Mouse (Mus musculus): ENCODE results near the gene Ninj2. TPM values are rescaled to one million over a fixed set of nuclear protein-coding genes. Genes with fewer than 3 reads are reported as not detected.

Gene Ninj2
- polyA plus RNA-seq, 1 experiment from 2014 or later, result not detected

DNA sequence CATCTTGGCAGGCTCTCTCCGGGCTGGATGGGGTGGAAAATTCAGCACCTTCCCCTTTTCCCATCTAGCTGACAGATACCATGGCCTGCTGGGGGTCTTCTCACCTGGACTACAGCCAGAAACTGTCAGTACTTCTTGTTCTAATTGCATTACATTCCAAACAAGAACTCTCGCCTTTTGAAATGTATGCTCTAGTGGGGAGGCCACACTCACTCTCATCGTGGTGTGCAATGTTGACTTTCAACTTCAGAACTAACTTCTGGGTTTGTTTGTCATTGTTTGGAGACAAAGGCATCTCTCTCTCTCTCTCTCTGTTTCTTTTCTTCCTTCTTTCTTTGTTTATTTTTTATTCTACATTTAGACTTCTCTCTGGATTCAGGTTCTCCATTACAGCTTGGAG is 93.4 kb downstream of the Ninj2 start:
- H3K4me3 ChIP-seq (ENCODE audit: inconsistent target), result no peak overlapping the region
- 71% methylated on average over 3 of the region's 3 CpGs for WGBS (ENCODE audit: missing documents)
- H3K27ac ChIP-seq, result no peak overlapping the region
- H3K79me2 ChIP-seq (ENCODE audit: inconsistent target), result no peaks in the 10 kb centered on the region
- no peaks in the 10 kb centered on the region for H3K36me3 ChIP-seq (ENCODE audit: inconsistent target)

DNA sequence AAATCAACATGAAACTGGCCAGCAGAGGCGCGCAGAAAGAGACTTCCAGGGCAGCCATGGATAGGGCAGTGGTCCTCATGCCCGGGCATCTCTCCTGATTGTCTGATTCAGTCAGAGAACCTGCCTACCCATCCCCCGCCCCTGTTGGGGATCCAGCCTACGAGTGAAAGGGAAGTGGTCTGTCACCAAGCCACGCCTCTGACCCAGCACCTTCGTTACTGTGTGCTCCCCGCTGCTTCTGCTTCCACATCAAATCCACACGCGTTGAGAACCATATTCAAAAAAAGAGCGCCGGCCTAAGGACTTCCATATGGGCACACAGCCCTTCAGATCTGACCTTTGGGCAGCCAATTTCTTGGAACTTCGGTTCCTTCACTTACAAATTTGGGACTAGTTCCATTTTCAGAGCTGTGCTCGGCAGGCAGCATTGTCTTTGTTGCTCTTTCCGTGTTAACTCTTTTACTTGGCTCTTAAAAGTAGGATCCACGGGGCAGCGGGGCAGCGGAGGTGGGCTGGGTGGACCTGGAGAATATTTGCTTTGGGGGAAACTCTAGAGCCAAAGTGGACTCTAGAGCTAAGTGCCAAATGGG is 94.5 kb downstream of the Ninj2 start:
- H3K36me3 ChIP-seq (ENCODE audit: inconsistent target), result no peaks in the 10 kb centered on the region
- WGBS (ENCODE audit: missing documents), result 6% methylated on average over 18 of the region's 18 CpGs
- H3K4me3 ChIP-seq (ENCODE audit: inconsistent target), result no peak overlapping the region
- peak overlapping the region; percentile 95 for H3K27ac ChIP-seq
- no peaks in the 10 kb centered on the region for H3K79me2 ChIP-seq (ENCODE audit: inconsistent target)

DNA sequence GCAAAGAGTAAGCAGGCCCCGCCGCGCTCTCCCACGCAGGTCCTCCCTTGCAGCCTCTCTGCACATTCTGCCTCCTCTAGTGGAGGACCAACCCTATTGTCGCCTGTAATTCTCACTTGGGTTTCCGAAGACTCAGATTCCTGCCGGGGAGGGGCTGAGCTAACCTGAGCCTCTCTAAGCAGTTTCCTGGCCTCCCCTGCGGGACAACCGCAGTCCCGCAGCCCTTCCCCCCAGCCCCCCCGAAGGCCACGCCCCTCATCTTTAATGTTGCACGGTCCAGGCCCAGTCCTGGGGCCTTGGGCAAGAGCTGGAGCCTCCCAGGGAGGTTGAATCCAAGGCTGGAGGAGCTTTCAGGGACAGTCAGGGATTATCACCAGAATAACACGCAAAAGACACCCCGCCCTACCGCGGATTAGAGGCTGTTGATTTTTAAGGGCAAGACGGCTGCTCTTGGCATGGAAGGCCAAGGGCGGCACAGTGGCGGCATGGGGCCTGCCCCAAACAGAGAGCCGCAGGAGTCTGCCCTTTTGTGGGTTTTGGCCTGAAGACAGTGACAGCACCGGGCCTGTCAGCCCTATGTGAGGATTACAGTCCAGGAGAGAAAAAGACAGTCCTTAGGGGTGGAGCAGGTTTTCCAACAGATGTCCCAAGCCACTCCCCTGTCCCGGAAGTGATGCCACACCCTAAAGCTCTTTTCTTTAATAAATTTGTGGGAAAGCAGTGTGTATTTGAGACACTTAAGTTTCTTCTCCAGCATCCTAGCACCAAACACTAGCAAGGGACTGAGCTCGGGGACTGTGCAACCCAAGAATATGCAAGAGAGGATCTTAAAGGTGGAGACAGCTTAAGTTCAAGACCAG is 95.5 kb downstream of the Ninj2 start:
- H3K27ac ChIP-seq, result peak overlapping the region; percentile 95
- 48% methylated on average over 24 of the region's 24 CpGs for WGBS (ENCODE audit: missing documents)
- no peaks in the 10 kb centered on the region for H3K36me3 ChIP-seq (ENCODE audit: inconsistent target)
- H3K79me2 ChIP-seq (ENCODE audit: inconsistent target), result no peaks in the 10 kb centered on the region
- no peak overlapping the region for H3K4me3 ChIP-seq (ENCODE audit: inconsistent target)

DNA sequence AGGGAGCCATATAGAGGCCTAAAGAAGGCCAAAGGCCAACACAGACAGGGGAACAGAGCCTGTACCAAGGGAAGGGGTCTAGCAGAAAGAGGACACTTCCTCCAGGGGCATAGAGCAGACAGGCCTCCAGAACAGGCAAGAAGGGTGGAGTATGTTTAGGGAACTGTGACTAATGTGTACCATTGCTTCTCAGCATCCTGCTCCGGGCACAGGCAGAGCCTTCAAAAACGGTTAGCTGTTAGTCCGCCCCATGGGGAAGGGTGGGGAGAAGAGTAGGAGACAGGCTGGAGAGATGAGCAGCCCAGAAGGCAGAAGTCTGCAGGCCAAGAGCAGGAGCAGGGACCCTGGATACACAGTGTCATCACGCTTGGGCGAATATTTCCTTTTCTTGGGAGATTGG is 96.1 kb downstream of the Ninj2 start:
- no peaks in the 10 kb centered on the region for H3K79me2 ChIP-seq (ENCODE audit: inconsistent target)
- H3K4me3 ChIP-seq (ENCODE audit: inconsistent target), result no peak overlapping the region
- 68% methylated on average over 5 of the region's 5 CpGs for WGBS (ENCODE audit: missing documents)
- H3K27ac ChIP-seq, result peak overlapping the region; percentile 95
- no peaks in the 10 kb centered on the region for H3K36me3 ChIP-seq (ENCODE audit: inconsistent target)

- Histone ChIP-seq H3K4me3 (ENCODE audit: inconsistent target) (no peak overlapping the region), H3K27ac (peak overlapping the region; percentile 95), H3K36me3 (ENCODE audit: inconsistent target) (no peaks in the 10 kb centered on the region), H3K79me2 (ENCODE audit: inconsistent target) (no peaks in the 10 kb centered on the region)
- 48% methylated on average over 4 of the region's 4 CpGs for WGBS (ENCODE audit: missing documents)
Measured at GRCm38 (mm10) chr6:120190365-120190764, 97.2 kb downstream of the Ninj2 start.

- WGBS (ENCODE audit: missing documents), result 63% methylated on average over 4 of the region's 4 CpGs
- Histone ChIP-seq H3K4me3 (ENCODE audit: inconsistent target) (no peak overlapping the region), H3K27ac (peak overlapping the region; percentile 95), H3K79me2 (ENCODE audit: inconsistent target) (no peaks in the 10 kb centered on the region), H3K36me3 (ENCODE audit: inconsistent target) (no peaks in the 10 kb centered on the region)
Measured at GRCm38 (mm10) chr6:120190912-120191311, 97.8 kb downstream of the Ninj2 start.

DNA sequence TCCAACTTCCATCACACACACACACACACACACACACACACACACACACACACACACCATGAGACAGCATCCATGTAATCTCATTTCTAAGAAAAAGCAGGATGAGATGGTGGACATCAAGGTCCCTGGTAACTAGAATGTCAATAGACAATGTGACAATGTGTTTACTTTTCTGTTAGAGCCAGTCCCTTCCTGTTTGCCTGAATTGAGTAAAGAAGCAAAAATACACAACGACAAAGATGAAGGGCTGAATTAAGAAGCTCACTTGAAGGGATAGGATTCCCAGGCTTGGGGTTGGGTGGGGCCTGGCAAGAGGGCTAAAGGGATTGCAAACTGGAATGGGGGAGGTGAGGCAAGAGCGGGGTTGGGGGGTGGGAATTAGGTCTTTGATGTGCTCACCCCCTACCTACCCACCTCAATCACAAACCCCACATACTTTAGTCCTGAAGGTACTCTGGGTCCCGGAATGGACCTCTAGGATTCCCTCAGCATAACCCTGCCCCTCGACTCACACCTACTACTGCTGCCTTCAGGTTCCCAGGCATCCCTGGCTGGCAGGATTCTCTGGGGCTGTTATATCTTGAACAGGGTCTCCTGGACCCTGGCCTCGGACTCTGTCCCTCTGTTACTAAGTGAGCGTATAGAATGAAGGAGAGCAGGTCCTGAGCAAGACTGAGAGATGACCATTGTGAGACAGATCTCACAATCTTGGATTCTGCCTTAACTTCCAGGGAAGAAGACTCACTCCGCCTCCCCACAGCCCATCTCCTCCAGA is 98.4 kb downstream of the Ninj2 start:
- Histone ChIP-seq H3K27ac (peak overlapping the region; percentile 95), H3K4me3 (ENCODE audit: inconsistent target) (no peak overlapping the region), H3K36me3 (ENCODE audit: inconsistent target) (no peaks in the 10 kb centered on the region), H3K79me2 (ENCODE audit: inconsistent target) (no peaks in the 10 kb centered on the region)
- WGBS (ENCODE audit: missing documents), result 89% methylated on average over 6 of the region's 7 CpGs

GRCm38 (mm10) chr6:120192211-120192870 is 99.2 kb downstream of the Ninj2 start:
- Histone ChIP-seq H3K4me3 (ENCODE audit: inconsistent target) (no peak overlapping the region), H3K79me2 (ENCODE audit: inconsistent target) (no peaks in the 10 kb centered on the region), H3K36me3 (ENCODE audit: inconsistent target) (no peaks in the 10 kb centered on the region), H3K27ac (peak overlapping the region; percentile 95)
- 97% methylated on average over 12 of the region's 15 CpGs for WGBS (ENCODE audit: missing documents)

DNA sequence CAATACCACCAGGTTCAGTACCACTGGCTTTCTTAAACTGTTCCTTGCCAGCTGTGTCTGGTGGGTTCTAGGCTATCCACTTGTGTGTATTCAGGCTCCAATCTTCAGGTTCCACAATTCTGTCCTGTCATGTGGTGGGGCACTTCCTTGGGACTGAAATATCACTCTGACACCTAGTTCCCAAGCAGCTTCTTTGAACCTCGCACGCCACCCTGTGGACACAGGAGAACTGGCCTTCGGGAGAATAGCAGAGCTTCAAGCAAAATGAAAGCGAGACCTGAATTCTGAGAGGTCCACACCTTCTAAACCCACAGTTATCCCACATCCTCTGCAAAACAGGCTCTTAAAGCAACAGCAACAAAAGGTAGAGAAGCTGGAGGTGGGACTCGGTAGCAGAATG is 100.0 kb downstream of the Ninj2 start:
- H3K36me3 ChIP-seq (ENCODE audit: inconsistent target), result no peaks in the 10 kb centered on the region
- H3K4me3 ChIP-seq (ENCODE audit: inconsistent target), result no peak overlapping the region
- H3K79me2 ChIP-seq (ENCODE audit: inconsistent target), result no peaks in the 10 kb centered on the region
- peak overlapping the region; percentile 66 for H3K27ac ChIP-seq
- 1% methylated on average over 5 of the region's 5 CpGs for WGBS (ENCODE audit: missing documents)

- 93% methylated on average over 1 of the region's 1 CpGs for WGBS (ENCODE audit: missing documents)
- no peaks in the 10 kb centered on the region for H3K36me3 ChIP-seq (ENCODE audit: inconsistent target)
Measured at GRCm38 (mm10) chr6:120193793-120194192, 100.6 kb downstream of the Ninj2 start.

DNA sequence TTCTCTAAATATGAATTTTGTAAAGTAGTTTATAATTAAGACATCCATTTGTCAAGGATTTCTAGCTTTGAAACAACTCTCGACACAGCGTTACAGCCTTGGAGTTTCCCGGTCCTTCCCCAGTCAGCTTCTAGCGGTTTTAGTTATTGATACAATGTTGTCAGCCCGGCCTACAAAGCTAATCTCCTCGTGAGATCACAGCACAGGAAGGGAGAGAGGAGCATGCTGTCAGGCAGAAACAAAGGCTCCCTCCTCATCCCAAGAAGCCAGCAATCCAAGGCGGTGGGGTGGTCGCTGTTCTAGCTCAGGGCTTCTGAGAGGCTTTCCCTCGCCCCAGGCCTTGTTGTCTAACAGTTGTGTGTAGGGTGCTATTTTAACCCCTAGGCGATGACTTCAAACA is 101.2 kb downstream of the Ninj2 start:
- 93% methylated on average over 10 of the region's 10 CpGs for WGBS (ENCODE audit: missing documents)
- Histone ChIP-seq H3K79me2 (ENCODE audit: inconsistent target) (no peaks in the 10 kb centered on the region), H3K36me3 (ENCODE audit: inconsistent target) (no peaks in the 10 kb centered on the region), H3K4me3 (ENCODE audit: inconsistent target) (no peak overlapping the region), H3K27ac (no peak overlapping the region)

More at GRCm38 (mm10) chr6:120193793-120194192, 100.6 kb downstream of the Ninj2 start:
- Histone ChIP-seq H3K79me2 (ENCODE audit: inconsistent target) (no peaks in the 10 kb centered on the region), H3K4me3 (ENCODE audit: inconsistent target) (no peak overlapping the region), H3K27ac (no peak overlapping the region)

DNA sequence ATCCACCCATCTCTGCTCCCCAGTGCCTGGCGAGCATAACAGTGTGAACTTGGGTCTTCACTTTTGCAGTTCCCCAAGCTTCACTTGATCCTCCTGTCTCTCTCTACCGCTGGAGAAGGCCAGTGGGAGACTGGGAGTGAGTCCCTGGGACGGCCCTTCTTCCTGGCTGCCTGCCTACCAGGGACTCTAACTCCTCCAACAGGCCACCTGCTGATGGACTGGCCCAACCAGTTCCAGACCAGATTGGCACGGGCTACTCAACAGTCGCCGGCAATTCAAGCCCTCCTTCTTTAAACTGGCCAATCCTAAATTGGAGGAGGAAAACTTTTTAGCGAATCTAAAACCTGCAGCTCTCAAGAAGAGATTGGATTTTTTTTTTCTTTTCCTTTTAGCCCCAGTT is 101.8 kb downstream of the Ninj2 start:
- WGBS (ENCODE audit: missing documents), result 90% methylated on average over 7 of the region's 7 CpGs
- Histone ChIP-seq H3K4me3 (ENCODE audit: inconsistent target) (no peak overlapping the region), H3K79me2 (ENCODE audit: inconsistent target) (no peaks in the 10 kb centered on the region), H3K27ac (no peak overlapping the region), H3K36me3 (ENCODE audit: inconsistent target) (no peaks in the 10 kb centered on the region)

DNA sequence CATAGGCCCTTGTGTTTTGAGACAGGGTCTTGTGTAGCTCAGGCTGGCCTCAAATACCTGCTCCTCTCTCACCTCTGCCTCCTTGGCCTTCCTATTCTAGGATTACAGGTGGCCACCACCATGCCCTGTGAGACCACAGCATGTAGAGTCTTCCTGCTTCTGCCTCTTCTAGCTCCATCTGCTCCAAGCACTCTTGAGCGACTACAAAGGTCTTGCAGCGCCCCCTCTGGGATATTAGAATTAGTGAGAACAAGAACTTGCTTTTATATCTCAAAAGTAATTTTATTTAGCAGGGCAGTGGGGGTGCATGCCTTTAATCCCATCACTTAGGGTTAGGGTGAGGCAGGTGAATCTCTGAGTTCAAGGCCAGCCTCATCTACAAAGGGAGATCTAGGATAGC is 103.7 kb downstream of the Ninj2 start:
- Histone ChIP-seq H3K27ac (no peak overlapping the region), H3K79me2 (ENCODE audit: inconsistent target) (no peaks in the 10 kb centered on the region), H3K4me3 (ENCODE audit: inconsistent target) (no peak overlapping the region), H3K36me3 (ENCODE audit: inconsistent target) (no peaks in the 10 kb centered on the region)
- 24% methylated on average over 2 of the region's 2 CpGs for WGBS (ENCODE audit: missing documents)

DNA sequence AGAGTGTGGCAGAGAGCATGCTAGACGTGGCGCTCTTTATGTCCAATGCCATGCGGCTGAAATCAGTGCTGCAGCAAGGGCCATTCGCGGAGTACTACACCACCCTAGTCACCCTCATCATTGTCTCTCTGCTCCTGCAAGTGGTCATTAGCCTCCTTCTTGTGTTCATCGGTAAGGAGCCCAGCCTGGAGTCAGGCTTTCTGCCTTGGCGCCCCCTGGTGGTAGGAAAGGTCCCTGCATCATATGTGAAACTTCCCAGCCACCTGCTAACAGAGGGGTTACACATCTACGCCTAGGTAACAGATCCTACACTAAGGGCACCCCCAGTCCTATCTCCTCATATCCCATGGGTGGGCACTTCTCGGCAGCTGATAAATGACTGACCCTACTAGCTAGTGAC is 104.8 kb downstream of the Ninj2 start:
- WGBS (ENCODE audit: missing documents), result 31% methylated on average over 9 of the region's 9 CpGs
- Histone ChIP-seq H3K79me2 (ENCODE audit: inconsistent target) (no peaks in the 10 kb centered on the region), H3K36me3 (ENCODE audit: inconsistent target) (no peaks in the 10 kb centered on the region), H3K4me3 (ENCODE audit: inconsistent target) (no peak overlapping the region), H3K27ac (no peak overlapping the region)
